Mouse (Mus musculus) liver, postnatal 0 days (tissue): ENCODE measurements around the gene Snx18. TPM values are rescaled to one million over a fixed set of nuclear protein-coding genes. Genes with fewer than 3 reads are reported as not detected.

Experiments
- ATAC-seq: fragments of 200-750 bp; cut with Nextera tagmentation; 2 replicates; pipeline ENCODE4 v1.8.0; 2017; ENCODE audit warnings: mild to moderate bottlenecking, moderate library complexity
- DNase-seq: peaks from one replicate; pipeline ENCODE4 v3.0.0-alpha.2; 2016
- H3K27ac ChIP-seq: fragments of 300-500 bp; sonication (generic); 2 replicates; pipeline ENCODE4 v1.5.1; 2014; ENCODE audit warnings: antibody characterized with exemption, moderate library complexity, mild to moderate bottlenecking, low read depth
- H3K27me3 ChIP-seq: fragments of 300-500 bp; sonication (generic); 2 replicates; pipeline ENCODE4 v1.6.1; 2014; ENCODE audit warnings: low read length, control low read depth, mixed read lengths; ENCODE audit not compliant: insufficient read depth
- H3K36me3 ChIP-seq: fragments of 300-500 bp; sonication (generic); replicated peaks from 2 replicates; pipeline ENCODE4 v1.6.1; 2014; ENCODE audit warnings: mild to moderate bottlenecking, control low read depth, low read length, moderate library complexity, mixed read lengths; ENCODE audit not compliant: insufficient read depth
- H3K4me1 ChIP-seq: fragments of 300-500 bp; sonication (generic); 2 replicates; pipeline ENCODE4 v1.6.1; 2014; ENCODE audit warnings: antibody characterized with exemption, mild to moderate bottlenecking, control low read depth; ENCODE audit not compliant: insufficient read depth
- H3K4me2 ChIP-seq: fragments of 300-500 bp; sonication (generic); 2 replicates; pipeline ENCODE4 v1.6.1; 2014; ENCODE audit warnings: low read depth, mild to moderate bottlenecking, low read length, moderate library complexity, mixed read lengths
- H3K4me3 ChIP-seq: fragments of 300-500 bp; sonication (generic); 2 replicates; pipeline ENCODE4 v1.5.1; 2014; ENCODE audit warnings: low read depth, low read length
- H3K9ac ChIP-seq: fragments of 300-500 bp; sonication (generic); replicated peaks from 2 replicates; pipeline ENCODE4 v1.6.1; 2014; ENCODE audit warnings: mild to moderate bottlenecking, moderate library complexity
- H3K9me3 ChIP-seq: fragments of 300-500 bp; sonication (generic); 2 replicates; pipeline ENCODE4 v1.6.1; 2016; ENCODE audit warnings: mild to moderate bottlenecking, control low read depth, low read length, mixed read lengths
- CTCF ChIP-seq: sonication (generic); IDR thresholded peaks from 2 replicates; pipeline ENCODE4 v1.5.1; 2016; ENCODE audit warnings: antibody characterized with exemption, low read depth
- EP300 ChIP-seq: IDR thresholded peaks from 2 replicates; pipeline ENCODE4 v1.6.1; 2016; ENCODE audit warnings: antibody characterized with exemption, low read depth, mild to moderate bottlenecking
- WGBS: fragments of 180-500 bp; shearing (Covaris S2); extraction: QIAGEN DNeasy Blood & Tissue Kit; methylation state at CpG from one replicate; pipeline ENCODE4 v1.1.7; 2014; ENCODE audit not compliant: insufficient replicate concordance; 5-methylcytosine and 5-hydroxymethylcytosine counted together
- polyA plus RNA-seq: library from polyadenylated mRNA; unstranded; fragments of >200 nt; fragmentation: Nextera tagmentation; extraction: Ambion mirVana; gene quantifications from 2 replicates; pipeline ENCODE4 v1.2.1, GENCODE M21; 2015

The Snx18 gene
- polyA plus RNA-seq, 1 experiment from 2014 or later, result 5.7 TPM

DNA sequence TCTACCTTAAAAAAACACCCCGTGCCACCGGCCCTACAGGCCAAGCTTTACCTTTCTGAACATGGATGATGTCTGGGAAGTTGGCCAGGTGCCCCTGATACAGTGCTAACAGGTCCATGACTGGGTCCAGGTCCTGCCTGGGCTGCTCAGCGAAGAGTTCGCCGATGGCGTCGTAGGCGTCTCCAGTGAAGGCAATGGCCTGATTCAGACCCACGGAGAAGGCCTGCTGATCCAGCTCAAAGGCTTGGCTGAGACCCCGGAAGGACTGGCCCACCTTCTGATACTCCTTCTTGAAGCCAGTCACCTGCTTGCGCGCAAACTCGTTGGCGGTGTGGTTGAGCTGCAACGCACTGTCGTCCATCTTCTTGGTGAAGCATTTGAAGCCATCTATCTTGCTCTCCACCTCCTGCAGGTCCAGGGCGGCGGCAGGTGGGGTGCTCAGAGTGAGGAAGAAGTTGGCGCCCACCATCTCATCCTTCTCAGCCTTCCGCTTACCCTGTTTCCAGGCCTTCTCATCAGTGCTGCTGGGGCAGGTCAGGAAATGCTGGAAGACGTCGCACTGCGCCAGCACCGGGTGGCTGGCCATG lies 1.5 kb downstream of the Snx18 start:
- peak overlapping the region; percentile 83 for H3K4me2 ChIP-seq
- H3K9me3 ChIP-seq, result no peaks in the 10 kb centered on the region
- peak overlapping the region; percentile 87 for H3K9ac ChIP-seq
- TF ChIP-seq EP300, result no peak
- no peak for TF ChIP-seq CTCF
- H3K4me3 ChIP-seq, result peak overlapping the region; percentile 68
- WGBS, result 59% methylated on average over 24 of the region's 24 CpGs
- H3K27ac ChIP-seq, result peak overlapping the region; percentile 91
- peaks cover 41% of the 10 kb centered on the region for H3K4me1 ChIP-seq
- H3K27me3 ChIP-seq, result no peaks in the 10 kb centered on the region
- ATAC-seq (no peak), DNase-seq (peak; percentile 33)
- H3K36me3 ChIP-seq, result peaks cover 3% of the 10 kb centered on the region; the same call in 1 of the 2 replicates

DNA sequence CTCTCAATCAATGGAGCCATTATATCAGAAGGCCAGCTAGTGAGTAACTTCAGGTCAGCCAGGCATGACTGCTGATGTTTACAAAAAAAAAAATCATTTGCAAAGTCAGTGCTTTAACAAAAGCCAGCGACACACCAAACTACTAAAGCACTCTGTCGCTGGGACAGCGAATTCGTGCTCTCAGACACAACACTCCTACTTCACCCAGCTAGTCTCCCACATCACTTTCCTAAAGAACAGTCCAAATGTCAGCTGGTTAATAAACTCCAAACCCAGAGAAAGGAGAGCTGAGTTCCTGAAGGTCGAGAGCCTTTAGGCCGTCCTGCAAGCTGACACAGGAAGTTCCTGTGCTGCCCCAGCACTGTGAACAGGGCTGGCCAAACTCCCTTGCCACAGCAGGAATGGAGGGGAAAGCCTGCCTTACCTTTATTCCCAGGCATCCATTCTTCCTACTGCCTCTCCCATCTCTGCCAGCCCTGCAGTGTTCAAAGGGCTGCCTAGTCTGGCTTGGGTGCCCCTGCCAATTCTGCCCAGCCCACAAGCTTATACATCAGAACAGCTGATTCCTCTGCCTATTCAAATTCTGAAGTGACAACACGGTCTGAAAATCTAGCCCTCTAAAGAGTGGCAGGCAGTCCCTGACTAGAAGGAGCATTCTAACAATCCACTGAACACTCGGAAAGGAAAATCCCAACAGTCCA lies 2.2 kb downstream of the Snx18 start:
- no peak for DNase-seq
- 10% methylated on average over 8 of the region's 8 CpGs for WGBS
- Histone ChIP-seq H3K27me3 (no peaks in the 10 kb centered on the region), H3K27ac (peak overlapping the region; percentile 91), H3K4me1 (peaks cover 48% of the 10 kb centered on the region), H3K4me2 (peak overlapping the region; percentile 83), H3K36me3 (peaks cover 3% of the 10 kb centered on the region; the same call in 1 of the 2 replicates), H3K4me3 (peak overlapping the region; percentile 68), H3K9me3 (no peaks in the 10 kb centered on the region), H3K9ac (peak overlapping the region; percentile 87)
- TF ChIP-seq CTCF (no peak), EP300 (no peak)
- ATAC-seq, result no peak

DNA sequence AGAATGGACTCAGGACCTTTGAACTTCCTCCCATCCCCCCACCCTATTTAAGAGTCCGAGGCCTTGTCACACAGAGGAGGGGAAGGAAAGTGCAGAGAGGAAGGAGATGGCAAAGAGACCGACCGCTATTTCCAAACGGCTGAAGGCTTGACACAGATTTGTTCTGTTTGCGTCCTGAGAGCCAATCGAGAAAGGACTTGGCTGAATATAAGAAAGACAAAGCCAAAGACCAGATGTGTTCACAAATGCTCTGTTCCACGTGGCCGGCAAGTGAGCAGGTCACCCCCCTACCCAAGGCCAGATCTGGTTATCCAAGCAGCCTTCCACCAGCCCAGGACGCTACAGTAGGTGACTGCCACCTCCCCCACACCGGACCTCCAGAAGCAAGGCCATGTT lies 2.8 kb downstream of the Snx18 start:
- DNase-seq (peak; percentile 42), ATAC-seq (no peak)
- Histone ChIP-seq H3K27ac (peak overlapping the region; percentile 91), H3K36me3 (peaks cover 3% of the 10 kb centered on the region; the same call in 1 of the 2 replicates), H3K9me3 (no peaks in the 10 kb centered on the region), H3K4me3 (peak overlapping the region; percentile 68), H3K4me2 (peak overlapping the region; percentile 83), H3K27me3 (no peaks in the 10 kb centered on the region), H3K4me1 (peaks cover 54% of the 10 kb centered on the region), H3K9ac (peak overlapping the region; percentile 87)
- 4% methylated on average over 10 of the region's 10 CpGs for WGBS
- 0 out of 2 replicates have a peak, but pooled peaks have one; percentile 8 for TF ChIP-seq EP300
- no peak for TF ChIP-seq CTCF

DNA sequence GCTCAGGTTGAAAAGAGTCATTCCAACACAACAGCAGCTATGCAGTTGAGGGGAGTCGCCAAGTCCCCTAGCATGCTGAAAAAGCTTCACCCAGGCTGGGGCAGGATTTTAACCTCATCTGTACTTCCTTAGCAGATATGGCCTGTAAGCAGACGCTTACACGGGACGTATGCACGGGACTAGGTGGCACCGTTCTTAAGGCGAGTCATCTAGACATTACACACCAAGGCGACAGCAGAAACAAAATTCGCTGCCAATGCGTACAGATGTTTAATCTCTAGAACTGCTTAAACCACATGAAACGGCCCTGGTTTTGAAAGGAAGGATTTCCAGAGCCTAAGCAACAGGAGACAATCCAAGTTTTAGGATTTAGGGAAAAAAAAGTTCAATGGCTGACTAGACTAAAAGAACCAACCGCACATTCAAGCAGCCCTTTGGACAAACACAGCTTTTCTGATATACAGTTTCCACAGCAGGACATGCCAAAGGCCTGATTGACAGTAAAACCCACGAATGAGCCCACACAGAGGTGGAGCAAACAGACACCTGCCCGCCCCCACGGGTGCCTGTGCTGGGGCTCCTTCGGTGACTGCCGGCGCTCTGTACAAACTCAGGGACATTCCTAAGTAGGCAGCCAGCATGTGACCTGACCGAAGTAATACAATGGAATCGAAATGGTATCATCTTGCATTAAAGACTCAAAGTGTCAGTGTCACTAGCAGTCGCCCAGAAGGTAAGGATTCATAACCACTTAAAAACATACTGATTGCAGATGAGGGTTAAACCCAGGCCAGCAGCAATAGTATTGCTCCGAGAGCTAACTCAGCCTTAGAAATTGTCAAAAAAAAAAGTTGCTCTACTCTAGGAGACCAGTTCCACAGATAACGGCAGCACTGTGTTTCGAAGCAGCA lies 3.5 kb downstream of the Snx18 start:
- DNase-seq, result peak; percentile 87
- peak; percentile 53 for ATAC-seq
- H3K4me3 ChIP-seq, result peak overlapping the region; percentile 68
- peaks cover 3% of the 10 kb centered on the region; the same call in 1 of the 2 replicates for H3K36me3 ChIP-seq
- peak overlapping the region; percentile 87 for H3K9ac ChIP-seq
- no peaks in the 10 kb centered on the region for H3K9me3 ChIP-seq
- H3K27ac ChIP-seq, result peak overlapping the region; percentile 91
- no peaks in the 10 kb centered on the region for H3K27me3 ChIP-seq
- peaks cover 59% of the 10 kb centered on the region for H3K4me1 ChIP-seq
- peak overlapping the region; percentile 83 for H3K4me2 ChIP-seq
- WGBS, result 7% methylated on average over 24 of the region's 24 CpGs
- no peak for TF ChIP-seq EP300
- TF ChIP-seq CTCF, result no peak

DNA sequence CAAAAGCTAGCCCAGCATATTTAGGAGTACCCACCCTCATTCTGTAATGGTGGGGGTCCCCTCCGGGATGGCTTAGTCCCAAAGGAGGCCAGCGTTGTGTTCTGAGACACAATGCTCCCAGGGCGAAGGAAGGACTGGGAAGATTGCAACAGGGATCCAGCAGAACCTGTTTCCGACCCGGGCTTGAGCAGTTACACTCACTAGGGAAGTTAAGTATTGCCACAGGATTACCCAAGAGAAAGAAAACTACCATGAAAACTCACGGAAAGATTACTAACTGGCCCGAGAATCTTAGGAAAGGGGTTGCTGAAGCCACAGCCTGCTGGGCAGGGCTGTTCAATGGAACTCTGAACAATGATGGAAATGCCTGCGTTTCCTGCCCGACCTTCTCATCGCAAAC lies 4.5 kb downstream of the Snx18 start:
- no peak for DNase-seq
- no peak for ATAC-seq

More for the DNA sequence above, 4.5 kb downstream of the Snx18 start:
- Histone ChIP-seq H3K4me2 (peak overlapping the region; percentile 83), H3K36me3 (peaks cover 3% of the 10 kb centered on the region; the same call in 1 of the 2 replicates), H3K4me1 (peaks cover 67% of the 10 kb centered on the region), H3K9me3 (no peaks in the 10 kb centered on the region), H3K27ac (peak overlapping the region; percentile 91), H3K4me3 (peak overlapping the region; percentile 68), H3K27me3 (no peaks in the 10 kb centered on the region), H3K9ac (peak overlapping the region; percentile 50)
- no peak for TF ChIP-seq EP300
- no peak for TF ChIP-seq CTCF
- WGBS, result 43% methylated on average over 10 of the region's 10 CpGs
